Mouse (Mus musculus) cerebellum, postnatal 25 days (tissue): ENCODE measurements around the gene Txndc2.
"Not testable (repeated sequence)": the region's sequence is repeated elsewhere in the genome, so short reads cannot be mapped to it uniquely, and the experiment has no call there.

Experiments used
- DNase-seq, 2 experiments: peaks; one replicate each; pipeline ENCODE4 v3.0.0; 2021; ENCODE audit warnings: mixed read lengths in 2 of 2

The Txndc2 gene

DNA sequence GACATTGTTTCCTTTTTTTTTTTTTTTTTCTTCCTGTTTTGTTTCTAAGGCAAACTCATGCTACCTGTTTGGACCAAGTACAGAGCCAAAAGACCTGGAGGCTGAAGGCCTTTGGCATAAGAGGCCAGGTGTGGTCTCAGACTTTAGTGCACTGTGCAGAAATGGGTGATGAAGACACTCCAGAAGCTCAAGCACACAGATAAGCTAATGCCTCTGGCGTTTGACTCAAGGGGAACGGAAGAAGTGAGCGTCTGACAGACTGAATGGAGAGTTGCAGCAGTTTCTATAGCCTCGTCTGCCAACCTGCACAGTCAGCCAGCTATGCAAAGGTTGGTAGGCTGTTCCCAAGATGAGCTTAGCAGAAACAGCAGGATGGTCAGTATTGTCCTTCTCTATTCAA is 13.6 kb upstream of the Txndc2 start:
- no peak for DNase-seq

DNA sequence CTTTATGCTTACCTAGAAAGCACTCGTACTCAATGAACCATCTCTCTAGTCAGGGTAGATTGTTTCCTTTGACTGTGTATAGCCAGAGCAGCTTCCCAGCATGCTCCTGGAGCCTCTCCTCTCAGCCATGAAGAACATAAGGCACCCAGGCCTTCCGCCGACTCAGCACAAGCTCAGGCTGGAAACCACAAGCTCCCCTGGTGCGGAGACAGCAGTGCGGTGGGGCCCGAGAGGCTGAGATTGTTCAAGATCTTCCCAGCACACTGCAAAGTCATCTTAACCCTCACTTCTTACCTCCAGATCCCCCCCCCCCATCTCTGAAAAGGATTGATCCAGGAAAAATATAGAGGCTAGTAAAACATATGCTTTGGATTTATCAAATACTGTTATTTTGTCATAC is 8.6 kb upstream of the Txndc2 start:
- peak in 1 of 2 experiments; percentile 21 for DNase-seq

- no peak for DNase-seq
Measured at GRCm38 (mm10) chr17:65649175-65649493, 7.2 kb upstream of the Txndc2 start.

- peak in 1 of 2 experiments; percentile 13 for DNase-seq
Measured at GRCm38 (mm10) chr17:65648371-65649174, 6.6 kb upstream of the Txndc2 start.

DNA sequence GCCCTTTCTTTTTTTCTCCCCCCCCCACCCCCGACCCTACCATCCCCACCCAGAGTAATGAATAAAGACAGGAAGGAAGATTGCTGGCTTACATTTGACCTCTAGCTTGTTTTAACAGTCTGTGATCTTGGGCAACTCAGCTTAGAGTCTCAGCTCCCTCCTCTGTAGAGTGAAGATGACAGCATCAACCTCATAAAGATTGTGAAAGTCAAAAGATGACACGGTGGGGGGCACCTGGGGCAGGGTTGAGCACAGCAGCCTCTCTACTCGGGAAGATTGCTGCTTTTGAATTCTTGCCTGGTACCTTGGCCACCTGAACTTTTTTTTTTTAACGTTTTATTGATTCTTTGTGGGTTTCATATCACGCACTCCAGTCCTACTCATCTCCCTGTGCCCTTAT is 6.0 kb upstream of the Txndc2 start:
- no peak for DNase-seq

DNA sequence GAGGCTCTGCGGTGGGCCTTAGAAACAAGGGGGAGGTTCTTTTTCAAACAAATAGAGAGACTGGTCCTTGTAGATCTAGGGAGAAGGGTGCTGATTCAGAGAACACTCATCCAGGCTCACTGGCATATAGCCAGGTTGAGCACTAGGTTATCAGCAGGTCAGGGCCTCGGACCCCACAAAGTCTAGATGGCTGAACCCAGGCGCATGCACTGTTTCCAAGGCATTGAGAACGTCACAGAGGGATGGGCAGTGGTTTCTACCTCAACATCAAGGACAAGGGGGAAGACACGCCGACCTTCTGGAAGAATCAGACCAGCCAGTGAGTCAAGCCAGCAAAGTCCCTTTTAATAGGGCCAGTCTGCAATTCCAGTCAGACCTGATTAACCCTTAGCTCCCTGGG is 5.3 kb upstream of the Txndc2 start:
- no peak for DNase-seq

- no peak for DNase-seq
Measured at GRCm38 (mm10) chr17:65643579-65643978, 1.6 kb upstream of the Txndc2 start.

DNA sequence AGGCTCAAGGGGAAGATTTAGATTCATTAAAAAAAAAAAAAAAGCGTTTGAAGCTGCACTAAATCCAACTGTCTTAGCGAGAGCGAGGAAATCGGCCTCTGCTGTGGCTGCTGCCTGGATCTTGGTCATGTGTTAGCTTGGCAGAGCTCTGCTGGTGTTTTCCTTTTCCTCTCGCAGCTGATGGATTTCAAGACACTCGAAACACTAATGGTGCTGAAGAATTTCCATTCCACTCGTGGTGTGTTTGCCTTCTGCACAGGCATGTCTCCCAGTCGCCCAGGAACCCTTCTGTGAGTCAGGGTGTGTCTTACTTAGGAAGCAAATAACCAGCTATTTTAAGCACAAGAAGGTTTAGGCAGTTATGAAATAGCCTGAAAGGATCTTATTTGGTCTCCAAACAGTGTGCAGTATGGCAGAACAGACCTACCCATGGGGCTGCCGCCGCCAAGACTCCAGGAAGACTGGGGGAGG is 1.1 kb upstream of the Txndc2 start:
- DNase-seq, result peak; percentile 35 to 47

DNA sequence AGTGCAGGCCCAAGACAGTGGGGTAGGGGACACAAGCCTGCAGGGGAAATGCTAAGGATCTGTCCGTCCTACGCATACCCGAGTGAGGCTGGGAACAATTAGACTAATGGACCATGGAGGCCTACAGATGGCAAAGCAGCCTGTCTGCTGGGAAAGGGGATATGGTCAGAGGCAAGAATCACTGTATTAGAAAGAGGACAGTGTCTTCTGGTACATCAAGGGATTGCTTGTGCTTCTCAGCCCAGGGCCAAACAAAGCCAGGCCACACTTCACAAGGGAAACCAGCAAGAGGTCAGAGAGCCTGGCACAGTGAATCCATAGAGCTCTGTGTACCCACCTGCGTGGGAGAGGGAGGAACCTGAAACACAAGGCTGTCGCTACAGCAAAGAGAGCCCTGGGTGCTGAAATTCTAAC is 617 bp upstream of the Txndc2 start:
- peak; percentile 27 to 34 for DNase-seq

- DNase-seq, result no peak
Measured at GRCm38 (mm10) chr17:65639144-65639543, 2.8 kb downstream of the Txndc2 start.

DNA sequence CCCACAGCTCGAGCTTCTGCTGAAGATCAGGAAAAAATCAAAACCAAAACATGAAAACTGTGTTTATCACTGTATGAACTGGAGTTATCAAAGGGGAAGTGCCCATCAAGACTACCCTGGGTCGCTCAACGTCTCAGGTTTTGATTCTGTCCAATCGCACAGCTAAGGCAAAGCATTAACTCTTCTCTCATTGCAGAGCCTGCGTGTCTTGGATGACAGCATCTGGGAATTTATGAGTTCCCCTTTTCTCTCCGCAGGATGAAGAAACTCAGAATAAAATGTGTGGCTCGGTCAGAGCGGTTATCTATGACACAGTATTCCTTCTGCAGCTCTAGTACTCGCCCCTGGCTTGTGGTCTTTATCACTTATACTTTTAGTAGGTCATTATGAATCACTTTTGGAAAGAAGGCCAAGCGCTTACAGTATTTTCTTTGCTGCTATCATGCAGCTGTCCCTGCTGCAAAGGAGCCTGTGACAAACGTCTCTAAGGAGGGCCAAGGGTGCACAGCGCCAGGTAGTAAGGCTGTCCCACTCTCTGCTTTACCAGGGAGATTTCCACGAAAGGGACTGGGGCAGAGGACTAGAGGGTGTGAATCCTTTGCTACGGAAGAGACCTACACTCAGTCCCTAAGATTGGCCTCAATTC is 6.1 kb downstream of the Txndc2 start:
- no peak for DNase-seq

GRCm38 (mm10) chr17:65629943-65630342 is 12.0 kb downstream of the Txndc2 start:
- no peak for DNase-seq

- DNase-seq, result not testable (repeated sequence)
Measured at GRCm38 (mm10) chr17:65628823-65629532, 13.0 kb downstream of the Txndc2 start.

GRCm38 (mm10) chr17:65626301-65626700 is 15.7 kb downstream of the Txndc2 start:
- no peak for DNase-seq

DNA sequence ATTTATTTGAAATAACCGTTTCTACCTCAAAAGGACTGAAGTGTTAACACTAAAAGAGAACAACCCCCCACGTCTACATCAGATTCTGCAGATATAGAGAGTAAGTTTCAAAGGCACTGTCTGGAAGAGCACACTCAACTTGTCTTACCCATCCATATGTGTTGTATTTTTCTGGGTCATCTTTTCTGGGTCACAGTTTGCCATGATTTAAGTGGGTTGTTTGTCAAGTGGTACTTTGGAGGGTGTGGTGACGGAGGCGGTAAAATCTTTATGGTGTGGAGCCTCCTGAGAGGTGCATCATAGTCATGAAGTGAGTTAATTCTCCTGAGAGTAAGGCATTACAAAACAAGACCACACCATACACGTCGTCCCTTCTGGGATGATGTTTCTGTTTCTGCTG is 16.4 kb downstream of the Txndc2 start:
- no peak for DNase-seq

DNA sequence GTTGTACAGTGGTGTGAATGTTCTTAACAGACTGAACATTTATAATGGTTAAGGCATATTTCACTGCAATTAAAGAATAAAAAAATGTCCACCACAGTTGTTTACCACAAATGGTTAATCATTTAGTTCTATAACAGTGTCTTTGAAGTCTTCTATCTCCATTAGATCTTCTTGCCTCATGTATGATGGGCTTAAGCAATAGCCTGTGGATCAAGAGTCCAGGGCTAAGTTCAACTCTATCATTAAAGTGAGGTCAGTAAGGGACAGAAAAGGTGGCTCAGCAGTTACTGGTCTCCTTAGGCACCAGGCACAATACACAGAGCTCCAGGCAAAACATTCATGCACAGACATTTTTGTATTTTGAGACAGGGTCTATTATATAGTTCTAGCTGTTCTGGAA is 18.8 kb downstream of the Txndc2 start:
- DNase-seq, result no peak

DNA sequence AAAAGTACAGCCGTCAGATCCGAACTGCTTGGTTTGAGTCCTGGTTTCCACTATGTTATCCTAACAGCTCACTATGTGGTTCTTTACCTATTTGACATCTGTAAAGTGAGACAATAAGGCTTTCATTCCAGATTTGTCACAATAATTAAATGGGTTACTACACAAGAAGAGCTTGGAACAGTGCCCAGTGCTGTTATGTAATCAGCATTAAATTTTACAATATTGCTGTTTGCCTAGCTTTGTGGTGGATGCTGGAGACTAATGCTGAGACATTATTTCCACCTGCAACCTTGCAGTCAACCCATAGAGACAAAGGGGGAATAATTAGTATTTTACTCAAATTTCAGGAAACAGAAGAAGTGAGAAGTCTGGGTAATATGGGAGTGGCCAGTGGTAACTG is 23.5 kb downstream of the Txndc2 start:
- no peak for DNase-seq

DNA sequence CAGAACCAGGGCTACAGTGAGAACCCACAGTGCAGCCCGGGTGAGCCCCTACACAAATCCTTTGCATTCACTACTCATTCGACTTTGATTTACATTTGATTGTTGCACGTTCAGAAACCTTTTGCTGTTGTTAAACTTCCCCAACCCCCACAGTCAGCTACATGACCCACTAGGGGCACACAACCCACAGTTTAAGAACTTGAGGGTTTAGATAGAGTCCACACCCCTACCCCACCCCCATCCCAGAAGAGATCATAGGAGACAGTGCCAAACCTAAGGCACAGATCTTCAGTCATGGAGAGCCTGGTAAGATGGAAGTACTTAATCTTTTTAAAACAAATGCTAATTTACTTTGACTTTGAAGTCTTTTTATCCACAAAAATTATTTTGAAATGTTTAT is 26.3 kb downstream of the Txndc2 start:
- DNase-seq, result no peak

DNA sequence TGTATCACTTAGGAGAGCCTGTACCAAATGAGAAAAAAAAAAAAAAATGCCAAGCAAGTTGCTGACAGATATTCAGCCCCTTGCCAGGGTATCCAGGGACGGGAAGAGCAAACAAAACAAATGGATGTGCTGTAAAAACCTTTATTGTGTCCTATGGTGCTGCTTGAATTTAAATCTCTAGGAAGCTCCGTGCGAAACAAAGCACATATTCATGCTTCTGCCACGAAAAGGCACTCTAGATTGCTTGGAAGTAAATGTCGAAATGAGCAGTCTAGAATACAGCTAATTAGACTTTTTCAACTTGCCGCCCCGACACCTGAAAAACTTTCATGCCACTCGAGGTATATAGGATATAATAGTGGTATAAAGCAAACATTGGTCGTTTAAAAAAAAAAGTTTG is 27.5 kb downstream of the Txndc2 start:
- no peak for DNase-seq

- DNase-seq, result peak; percentile 99
Measured at GRCm38 (mm10) chr17:65613463-65614412, 28.2 kb downstream of the Txndc2 start, which contains the start of gene Vapa. Gene Vapa, minus strand, starts transcription at chr17:65613555.

- DNase-seq, result no peak
Measured at GRCm38 (mm10) chr17:65613142-65613462, 28.9 kb downstream of the Txndc2 start.

GRCm38 (mm10) chr17:65612391-65613141 is 29.4 kb downstream of the Txndc2 start:
- peak; percentile 65 to 71 for DNase-seq
